Mouse (Mus musculus) right cerebral cortex, adult 2 months (tissue): ENCODE results near the gene Trim46.
A peak's percentile ranks its signal among the peaks of the same experiment; 100 is the strongest.

ENCODE experiments used
- DNase-seq, 2 experiments: peaks; one replicate each; pipeline ENCODE4 v3.0.0; 2021 to 2022; ENCODE audit warnings: low spot score in 2 of 2

The Trim46 gene

DNA sequence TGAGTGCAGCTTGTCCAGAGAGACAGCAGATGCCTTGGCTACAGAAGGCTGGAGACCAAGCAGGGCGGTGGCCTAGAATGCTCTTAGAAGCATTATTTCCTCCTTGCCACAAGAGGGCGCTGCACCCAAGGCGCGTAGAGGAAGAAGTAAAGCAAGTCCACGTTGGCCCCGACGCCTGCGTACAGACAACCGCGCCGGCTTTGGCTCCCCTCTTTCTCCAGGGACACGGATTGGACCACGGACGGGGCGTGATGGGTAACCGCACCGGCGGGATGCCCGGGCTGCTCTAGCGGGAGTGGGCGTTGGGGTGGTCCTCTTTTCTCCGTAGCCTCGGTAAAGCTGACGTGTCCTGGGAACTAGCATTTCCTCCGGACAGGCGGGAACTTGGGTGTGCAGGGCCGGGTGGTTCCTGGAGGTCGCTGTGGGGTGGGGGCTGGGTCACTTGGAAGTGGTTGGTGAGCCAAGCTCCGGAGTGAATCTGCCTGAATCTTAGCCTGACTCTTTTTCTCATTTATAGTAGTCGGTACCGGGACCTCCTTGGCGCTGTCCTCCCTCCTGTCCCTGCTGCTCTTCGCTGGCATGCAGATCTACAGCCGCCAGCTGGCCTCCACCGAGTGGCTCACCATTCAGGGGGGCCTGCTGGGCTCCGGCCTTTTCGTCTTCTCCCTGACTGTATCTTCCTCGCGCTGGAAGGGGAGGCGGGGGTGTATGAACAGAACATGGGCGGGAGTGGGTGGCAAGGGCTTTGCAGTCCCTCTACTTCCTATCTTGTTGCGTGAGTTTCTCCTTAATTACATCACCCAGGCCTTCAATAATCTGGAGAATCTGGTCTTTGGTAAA, at the start of gene Trim46:
Trim46 (minus strand) TSS at position 49 of the 840 bp plus-strand sequence.
- DNase-seq, result peak; percentile 91 to 92

GRCm38 (mm10) chr3:89295685-89296230, 49.6 kb upstream of the Trim46 start:
- no peak for DNase-seq

- DNase-seq, result no peak
These were observed 48.1 kb upstream of the Trim46 start for GRCm38 (mm10) chr3:89294195-89294594.

DNA sequence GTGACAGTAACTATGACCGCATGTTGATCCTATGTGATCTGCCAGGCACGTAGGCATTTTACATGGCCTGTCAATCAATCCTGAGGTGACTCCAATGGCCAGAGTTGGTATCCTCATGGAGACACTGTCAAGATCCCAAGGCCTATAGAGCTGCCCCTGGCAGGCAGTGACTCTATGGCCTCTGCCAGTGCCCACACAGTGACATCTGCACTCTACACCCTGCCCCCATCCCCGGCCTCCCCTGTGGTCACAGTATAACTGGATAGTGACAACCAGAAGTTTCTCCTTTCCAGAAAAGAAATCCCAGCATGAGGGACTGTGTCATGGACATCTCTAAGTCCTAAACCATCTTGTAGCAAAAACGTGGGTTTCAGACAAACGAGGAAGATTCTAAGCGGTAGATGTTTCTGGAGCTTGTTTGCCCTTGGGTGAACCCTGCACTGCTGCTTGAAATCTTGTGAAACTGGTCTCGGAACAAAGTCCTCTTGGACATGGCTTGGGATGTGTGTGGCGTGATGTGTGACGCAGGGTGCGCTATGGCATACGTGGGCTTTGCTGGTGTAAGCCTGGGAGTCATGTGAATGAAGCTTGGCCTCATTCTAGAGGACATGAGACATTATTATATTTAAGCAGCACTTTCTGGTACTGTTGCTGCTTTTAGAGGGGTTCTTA, 47.3 kb upstream of the Trim46 start:
- DNase-seq, result no peak

GRCm38 (mm10) chr3:89292303-89292702, 46.2 kb upstream of the Trim46 start:
- no peak for DNase-seq

DNA sequence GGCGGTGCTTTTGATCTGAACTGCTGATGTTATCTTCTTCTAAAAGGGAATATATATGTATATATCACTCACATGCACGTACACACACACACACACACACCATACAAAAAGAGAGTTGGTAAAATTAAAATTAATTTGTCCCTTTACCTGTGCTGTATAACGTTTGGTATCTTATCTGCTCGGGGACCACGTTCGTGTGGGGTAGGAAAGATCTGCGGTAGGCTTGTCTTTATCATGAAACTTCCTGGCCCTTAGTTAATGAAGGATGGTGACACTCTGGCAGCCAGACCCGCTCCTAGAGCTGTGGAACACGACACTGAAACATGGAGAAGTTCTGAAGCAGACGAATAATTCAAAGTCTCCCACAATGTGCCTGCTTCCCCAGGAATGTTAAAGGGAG, 45.8 kb upstream of the Trim46 start:
- no peak for DNase-seq

- DNase-seq, result no peak
These were observed 42.4 kb upstream of the Trim46 start for GRCm38 (mm10) chr3:89288503-89288928.

DNA sequence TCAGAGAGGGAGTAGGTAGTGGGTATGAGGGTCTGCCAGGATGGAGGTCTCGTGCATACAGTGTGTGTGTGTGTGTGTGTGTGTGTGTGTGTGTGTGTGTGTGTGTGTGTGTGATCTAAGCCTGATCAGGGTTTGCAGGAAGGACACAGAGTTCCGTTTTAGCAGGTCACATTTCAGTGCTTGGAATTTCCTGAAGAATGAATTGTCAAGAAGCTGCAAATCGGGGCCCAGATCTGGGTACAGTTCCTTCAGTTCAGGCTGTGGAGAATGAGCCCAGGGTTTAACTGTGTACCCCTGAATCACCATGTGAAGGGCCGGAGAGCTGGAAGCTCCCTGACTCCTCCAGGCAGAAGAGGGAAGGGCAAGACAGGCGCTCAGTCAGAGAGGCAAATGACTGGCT, 41.2 kb upstream of the Trim46 start:
- DNase-seq, result no peak

DNA sequence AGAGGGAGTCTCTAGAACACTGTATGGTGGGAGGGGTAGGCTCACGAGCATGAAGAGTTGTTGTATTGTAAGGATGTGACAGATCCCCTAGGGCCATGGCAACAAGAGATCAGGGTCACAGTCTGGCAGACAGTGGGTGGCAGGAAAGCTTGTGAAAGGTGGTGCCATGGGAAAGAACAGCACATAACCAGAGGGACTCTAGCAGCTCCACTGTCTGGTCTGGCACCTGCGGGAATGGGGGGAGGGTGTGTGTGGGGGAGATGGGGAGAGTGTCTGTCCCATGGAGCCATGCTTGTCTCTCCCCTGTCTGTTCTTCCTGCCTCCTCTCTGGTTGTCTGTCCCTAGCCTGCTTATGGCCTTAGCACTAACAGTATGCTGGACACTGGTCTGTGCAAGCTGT, 39.4 kb upstream of the Trim46 start:
- no peak for DNase-seq

GRCm38 (mm10) chr3:89284261-89284660, 38.2 kb upstream of the Trim46 start:
- no peak for DNase-seq

DNA sequence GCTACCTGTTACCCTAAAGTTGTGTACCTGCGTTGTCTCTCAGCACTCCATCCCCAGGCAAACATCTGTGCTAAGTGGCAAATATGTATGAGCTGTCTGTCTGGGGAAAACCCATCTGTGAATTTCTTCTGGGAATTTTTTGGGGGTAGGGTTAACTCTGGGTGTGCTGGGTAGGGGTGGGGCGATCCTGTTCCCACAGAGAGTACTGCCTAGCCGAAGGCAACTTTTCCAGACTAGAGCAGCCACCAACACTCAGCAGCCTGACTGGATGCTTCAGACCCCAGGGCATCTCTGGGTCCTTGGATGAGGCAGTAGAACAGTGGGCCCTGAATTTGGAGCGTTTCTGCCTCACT, 36.2 kb upstream of the Trim46 start:
- no peak for DNase-seq

DNA sequence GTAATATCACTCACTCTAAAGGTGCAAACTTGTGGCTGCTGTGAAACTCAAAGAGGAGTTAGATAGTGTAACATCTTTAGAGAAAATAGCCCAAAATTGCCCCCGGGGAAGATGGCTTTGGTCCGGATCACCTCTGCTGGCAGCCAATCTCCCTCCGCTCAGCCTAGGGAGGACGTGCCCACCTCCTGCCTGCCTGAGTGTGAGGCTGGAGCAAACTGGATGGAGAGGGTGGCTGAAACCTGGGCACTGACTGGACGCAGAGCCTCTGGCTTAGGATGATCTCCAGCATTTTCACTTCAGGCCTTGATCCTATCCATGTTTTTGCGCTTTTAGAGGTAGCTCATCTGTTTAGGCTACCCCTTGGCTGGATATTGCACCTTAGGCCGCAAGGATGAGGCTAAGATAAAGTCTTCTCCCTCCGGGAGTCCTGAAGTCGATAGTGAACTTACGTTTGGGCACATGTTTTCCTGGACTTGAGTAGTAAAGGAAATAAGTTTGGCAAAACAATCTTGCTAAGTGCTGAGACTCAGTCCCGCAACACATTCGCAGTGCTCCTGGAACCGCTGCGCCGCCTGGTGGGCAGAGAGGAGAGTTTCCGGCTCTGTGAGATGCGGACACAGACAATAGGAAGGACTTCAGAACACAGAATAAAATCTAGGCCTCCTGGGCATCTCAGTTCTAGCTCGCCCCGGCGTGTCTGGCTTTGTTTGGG, 35.6 kb upstream of the Trim46 start:
- DNase-seq, result peak; percentile 85 to 88

- DNase-seq, result peak; percentile 36 to 55
These were observed 34.8 kb upstream of the Trim46 start, which contains the start of gene Efna1 for GRCm38 (mm10) chr3:89280606-89281511. Gene Efna1 (minus strand): TSS chr3:89281142.

DNA sequence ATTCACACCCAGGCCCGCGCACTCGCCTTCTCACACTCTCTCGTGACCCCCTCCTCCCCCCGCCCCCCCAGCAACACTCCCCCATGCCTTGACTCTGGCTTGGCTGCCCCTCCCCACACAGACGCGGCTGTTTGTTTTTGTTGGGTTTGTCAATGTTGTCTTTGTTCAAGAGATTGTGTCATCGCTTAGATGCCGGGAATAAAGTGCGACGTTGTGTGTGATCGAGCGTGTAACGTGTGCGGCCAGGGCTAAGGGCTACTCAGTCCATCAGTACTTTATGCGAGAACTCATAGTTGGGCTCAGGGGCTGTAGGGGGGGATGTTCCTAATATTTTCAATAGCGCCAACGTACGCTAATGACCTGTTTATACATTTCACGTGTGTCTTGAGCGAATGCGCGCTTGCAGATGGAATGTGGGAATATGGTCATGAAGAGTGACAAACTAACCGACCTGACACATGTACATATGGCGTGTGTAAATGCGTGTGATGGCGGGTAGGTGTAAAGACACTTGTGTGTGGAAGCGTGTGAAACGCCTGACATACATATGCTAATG, 34.0 kb upstream of the Trim46 start:
- DNase-seq, result peak in 1 of 2 experiments; percentile 54

- peak; percentile 78 to 79 for DNase-seq
These were observed 33.2 kb upstream of the Trim46 start for GRCm38 (mm10) chr3:89279153-89279890.

DNA sequence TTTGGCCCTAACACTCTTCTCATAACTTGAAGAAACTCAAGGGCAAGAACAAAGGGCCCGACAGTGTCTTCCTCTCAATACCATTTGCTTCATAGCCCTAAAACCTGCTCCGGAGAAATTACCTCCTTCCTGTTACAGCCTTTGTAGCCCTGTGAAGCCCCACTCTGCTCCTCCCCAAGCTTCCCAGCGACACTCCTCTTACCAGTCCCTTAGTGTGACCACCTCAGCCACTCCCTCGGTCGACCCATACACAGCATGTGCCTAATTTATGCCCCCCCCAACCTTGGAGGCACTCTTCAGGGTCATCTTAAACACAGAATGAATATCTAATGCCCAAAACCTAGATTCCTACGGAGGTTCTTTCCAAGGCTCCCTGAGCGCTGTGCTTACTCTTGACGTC, 32.5 kb upstream of the Trim46 start:
- no peak for DNase-seq

DNA sequence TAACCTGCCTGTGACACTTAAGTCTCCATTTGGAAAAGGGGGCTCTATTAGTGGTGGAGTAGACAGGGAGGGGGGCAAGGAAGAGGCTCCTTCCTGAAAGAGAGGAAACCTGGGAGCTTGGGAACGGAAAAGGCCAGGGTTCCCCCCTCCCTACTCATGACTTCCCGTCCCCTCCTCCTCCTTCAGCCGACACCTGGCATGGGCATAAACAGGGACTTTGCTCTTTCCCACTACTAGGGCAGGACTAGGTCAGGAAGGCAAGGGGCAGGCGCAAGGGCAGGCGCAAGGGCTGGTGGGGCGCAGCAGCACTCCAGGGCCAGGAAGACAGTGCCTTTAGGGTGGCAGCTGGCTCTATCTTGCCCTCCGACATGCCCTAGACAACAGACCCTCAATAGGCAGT, 32.0 kb upstream of the Trim46 start:
- no peak for DNase-seq

GRCm38 (mm10) chr3:89277281-89278021, 31.3 kb upstream of the Trim46 start:
- no peak for DNase-seq

- DNase-seq, result no peak
These were observed 30.0 kb upstream of the Trim46 start for GRCm38 (mm10) chr3:89276061-89276460.
